Mouse (Mus musculus): ENCODE results near the gene Morc3. TPM values are rescaled to one million over a fixed set of nuclear protein-coding genes. Genes with fewer than 3 reads are reported as not detected.

Morc3 gene
- polyA plus RNA-seq, 1 experiment from 2014 or later = 33.3 TPM

DNA sequence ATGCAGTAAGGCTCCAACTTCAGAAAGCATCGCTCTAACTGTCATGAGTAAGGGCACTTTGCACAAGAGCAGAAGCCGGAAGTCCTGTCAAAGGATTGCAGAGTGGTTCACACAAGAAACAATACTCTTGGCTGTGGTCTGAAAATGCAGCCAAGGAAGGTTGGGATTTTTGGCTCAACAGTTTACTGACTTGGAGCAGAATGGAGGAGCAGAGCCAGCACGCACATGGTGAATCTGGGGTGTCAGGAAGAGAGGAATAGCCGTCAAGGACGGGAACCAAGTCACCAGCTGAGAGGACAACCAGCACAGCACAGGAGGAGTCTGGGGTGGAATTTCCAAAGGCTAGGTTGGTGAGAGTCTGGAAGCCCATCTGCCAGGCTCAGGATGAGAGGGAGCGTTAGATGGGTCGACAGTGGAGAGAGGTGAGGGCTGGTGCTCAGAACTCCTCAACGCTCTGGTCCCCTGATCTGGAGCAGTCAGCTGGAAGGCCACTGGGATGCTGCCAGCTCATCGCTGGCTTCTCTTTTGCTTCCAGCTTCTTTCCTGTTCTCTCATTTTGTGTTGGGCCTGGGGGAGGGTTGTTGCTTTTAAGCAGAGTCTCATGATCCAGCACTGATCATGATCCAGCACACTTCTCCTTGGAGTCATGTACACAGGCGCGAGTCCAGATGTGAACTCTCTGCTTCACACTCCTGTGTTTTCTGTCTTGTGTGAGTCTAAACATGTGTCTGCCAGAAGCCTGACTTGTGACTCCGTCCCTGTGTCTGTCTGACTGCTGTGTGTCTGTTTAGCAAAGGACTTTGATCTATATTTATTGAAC is 34.7 kb upstream of the Morc3 start:
- WGBS = 75% methylated on average over 12 of the region's 12 CpGs
- Histone ChIP-seq H3K9ac (replicated peaks; ENCODE audit: low read length) (no peak overlapping the region), H3K27me3 (ENCODE audit: insufficient read depth, low read length) (no peaks in the 10 kb centered on the region), H3K27ac (ENCODE audit: low read length) (no peak overlapping the region), H3K4me2 (replicated peaks; ENCODE audit: low read depth, low read length) (no peak overlapping the region), H3K4me3 (ENCODE audit: low read length) (no peak overlapping the region), H3K9me3 (ENCODE audit: low read length) (no peaks in the 10 kb centered on the region), H3K36me3 (ENCODE audit: insufficient read depth, low read length) (no peaks in the 10 kb centered on the region; the same call in 1 of the 2 replicates), H3K4me1 (ENCODE audit: insufficient read depth, low read length) (peaks cover 7% of the 10 kb centered on the region)
- no peak for ATAC-seq (ENCODE audit: low FRiP score, low TSS enrichment)

DNA sequence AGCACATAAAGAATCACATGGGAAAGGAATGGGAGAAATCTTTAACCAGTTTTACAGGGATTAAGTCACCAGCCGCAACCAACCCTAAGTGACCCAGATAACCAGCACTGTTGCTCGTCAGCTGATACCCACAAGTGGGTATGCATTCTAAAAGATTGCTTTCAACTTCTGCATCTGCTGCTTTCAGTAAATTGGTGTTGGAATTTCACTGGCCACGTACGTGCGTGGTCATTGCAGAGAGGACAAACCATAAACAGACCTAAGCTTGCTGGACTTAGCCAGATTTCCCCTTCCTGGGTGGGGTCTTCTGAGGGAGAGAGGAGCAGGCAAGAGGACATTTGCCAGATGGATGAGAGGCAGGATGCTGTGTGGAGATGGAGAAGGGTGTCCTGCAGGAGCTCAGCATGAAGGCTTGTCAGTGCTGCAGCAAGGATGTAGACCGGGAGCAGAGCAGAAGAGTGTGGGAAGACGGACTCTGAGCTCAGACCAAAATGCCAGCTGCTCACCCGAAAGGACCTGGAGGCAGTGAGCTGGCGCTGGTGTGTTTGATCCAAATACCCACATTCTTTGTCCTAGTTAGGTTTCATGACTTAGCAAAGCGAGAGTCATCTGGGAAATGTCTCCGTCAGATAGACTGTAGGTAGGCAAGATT is 34.0 kb upstream of the Morc3 start:
- Histone ChIP-seq H3K4me1 (ENCODE audit: insufficient read depth, low read length) (peaks cover 7% of the 10 kb centered on the region), H3K27me3 (ENCODE audit: insufficient read depth, low read length) (no peaks in the 10 kb centered on the region), H3K9ac (replicated peaks; ENCODE audit: low read length) (no peak overlapping the region), H3K36me3 (ENCODE audit: insufficient read depth, low read length) (no peaks in the 10 kb centered on the region; the same call in 1 of the 2 replicates), H3K27ac (ENCODE audit: low read length) (no peak overlapping the region), H3K4me2 (replicated peaks; ENCODE audit: low read depth, low read length) (no peak overlapping the region), H3K9me3 (ENCODE audit: low read length) (no peaks in the 10 kb centered on the region), H3K4me3 (ENCODE audit: low read length) (no peak overlapping the region)
- ATAC-seq (ENCODE audit: low FRiP score, low TSS enrichment) = no peak
- WGBS = 83% methylated on average over 11 of the region's 11 CpGs

- Histone ChIP-seq H3K4me3 (ENCODE audit: low read length) (no peak overlapping the region), H3K4me2 (replicated peaks; ENCODE audit: low read depth, low read length) (no peak overlapping the region), H3K36me3 (ENCODE audit: insufficient read depth, low read length) (no peaks in the 10 kb centered on the region; the same call in 1 of the 2 replicates), H3K9ac (replicated peaks; ENCODE audit: low read length) (no peak overlapping the region), H3K4me1 (ENCODE audit: insufficient read depth, low read length) (peaks cover 7% of the 10 kb centered on the region), H3K9me3 (ENCODE audit: low read length) (no peaks in the 10 kb centered on the region), H3K27me3 (ENCODE audit: insufficient read depth, low read length) (no peaks in the 10 kb centered on the region), H3K27ac (ENCODE audit: low read length) (no peak overlapping the region)
- 75% methylated on average over 5 of the region's 5 CpGs for WGBS
- no peak for ATAC-seq (ENCODE audit: low FRiP score, low TSS enrichment)
These were observed 33.3 kb upstream of the Morc3 start for GRCm38 (mm10) chr16:93798623-93799022.

GRCm38 (mm10) chr16:93799071-93799470 is 32.9 kb upstream of the Morc3 start:
- WGBS = 87% methylated on average over 3 of the region's 3 CpGs
- H3K9ac ChIP-seq (replicated peaks; ENCODE audit: low read length) = no peak overlapping the region
- no peak overlapping the region for H3K4me3 ChIP-seq (ENCODE audit: low read length)
- no peaks in the 10 kb centered on the region for H3K27me3 ChIP-seq (ENCODE audit: insufficient read depth, low read length)
- ATAC-seq (ENCODE audit: low FRiP score, low TSS enrichment) = no peak
- H3K9me3 ChIP-seq (ENCODE audit: low read length) = no peaks in the 10 kb centered on the region
- H3K27ac ChIP-seq (ENCODE audit: low read length) = no peak overlapping the region
- no peak overlapping the region for H3K4me2 ChIP-seq (replicated peaks; ENCODE audit: low read depth, low read length)
- H3K36me3 ChIP-seq (ENCODE audit: insufficient read depth, low read length) = no peaks in the 10 kb centered on the region; the same call in 1 of the 2 replicates
- peaks cover 7% of the 10 kb centered on the region for H3K4me1 ChIP-seq (ENCODE audit: insufficient read depth, low read length)

GRCm38 (mm10) chr16:93799936-93800335 is 32.0 kb upstream of the Morc3 start:
- WGBS = 97% methylated on average over 16 of the region's 16 CpGs
- Histone ChIP-seq H3K27me3 (ENCODE audit: insufficient read depth, low read length) (no peaks in the 10 kb centered on the region), H3K36me3 (ENCODE audit: insufficient read depth, low read length) (no peaks in the 10 kb centered on the region; the same call in 1 of the 2 replicates), H3K4me1 (ENCODE audit: insufficient read depth, low read length) (peaks cover 2% of the 10 kb centered on the region; the same call in 1 of the 2 replicates), H3K9ac (replicated peaks; ENCODE audit: low read length) (no peak overlapping the region), H3K9me3 (ENCODE audit: low read length) (no peaks in the 10 kb centered on the region), H3K27ac (ENCODE audit: low read length) (no peak overlapping the region), H3K4me3 (ENCODE audit: low read length) (no peak overlapping the region), H3K4me2 (replicated peaks; ENCODE audit: low read depth, low read length) (no peak overlapping the region)
- no peak for ATAC-seq (ENCODE audit: low FRiP score, low TSS enrichment)

- Histone ChIP-seq H3K9ac (replicated peaks; ENCODE audit: low read length) (no peak overlapping the region), H3K4me3 (ENCODE audit: low read length) (no peak overlapping the region), H3K9me3 (ENCODE audit: low read length) (peaks cover 11% of the 10 kb centered on the region), H3K36me3 (ENCODE audit: insufficient read depth, low read length) (peaks cover 14% of the 10 kb centered on the region), H3K4me1 (ENCODE audit: insufficient read depth, low read length) (peaks cover 26% of the 10 kb centered on the region), H3K27me3 (ENCODE audit: insufficient read depth, low read length) (no peaks in the 10 kb centered on the region), H3K4me2 (replicated peaks; ENCODE audit: low read depth, low read length) (no peak overlapping the region), H3K27ac (ENCODE audit: low read length) (no peak overlapping the region)
- no peak for ATAC-seq (ENCODE audit: low FRiP score, low TSS enrichment)
- 90% methylated on average over 6 of the region's 6 CpGs for WGBS
These were observed 24.8 kb upstream of the Morc3 start for GRCm38 (mm10) chr16:93807167-93807566.

GRCm38 (mm10) chr16:93807961-93808554 is 23.9 kb upstream of the Morc3 start:
- Histone ChIP-seq H3K4me2 (replicated peaks; ENCODE audit: low read depth, low read length) (no peak overlapping the region), H3K9ac (replicated peaks; ENCODE audit: low read length) (0 out of 2 replicates have a peak overlapping the region, but pooled peaks have one; percentile 8), H3K36me3 (ENCODE audit: insufficient read depth, low read length) (peaks cover 19% of the 10 kb centered on the region), H3K27ac (ENCODE audit: low read length) (peak overlapping the region; percentile 66), H3K4me3 (ENCODE audit: low read length) (no peak overlapping the region), H3K9me3 (ENCODE audit: low read length) (peaks cover 14% of the 10 kb centered on the region), H3K27me3 (ENCODE audit: insufficient read depth, low read length) (no peaks in the 10 kb centered on the region), H3K4me1 (ENCODE audit: insufficient read depth, low read length) (peaks cover 26% of the 10 kb centered on the region)
- peak; percentile 80 for ATAC-seq (ENCODE audit: low FRiP score, low TSS enrichment)
- 6% methylated on average over 8 of the region's 8 CpGs for WGBS

DNA sequence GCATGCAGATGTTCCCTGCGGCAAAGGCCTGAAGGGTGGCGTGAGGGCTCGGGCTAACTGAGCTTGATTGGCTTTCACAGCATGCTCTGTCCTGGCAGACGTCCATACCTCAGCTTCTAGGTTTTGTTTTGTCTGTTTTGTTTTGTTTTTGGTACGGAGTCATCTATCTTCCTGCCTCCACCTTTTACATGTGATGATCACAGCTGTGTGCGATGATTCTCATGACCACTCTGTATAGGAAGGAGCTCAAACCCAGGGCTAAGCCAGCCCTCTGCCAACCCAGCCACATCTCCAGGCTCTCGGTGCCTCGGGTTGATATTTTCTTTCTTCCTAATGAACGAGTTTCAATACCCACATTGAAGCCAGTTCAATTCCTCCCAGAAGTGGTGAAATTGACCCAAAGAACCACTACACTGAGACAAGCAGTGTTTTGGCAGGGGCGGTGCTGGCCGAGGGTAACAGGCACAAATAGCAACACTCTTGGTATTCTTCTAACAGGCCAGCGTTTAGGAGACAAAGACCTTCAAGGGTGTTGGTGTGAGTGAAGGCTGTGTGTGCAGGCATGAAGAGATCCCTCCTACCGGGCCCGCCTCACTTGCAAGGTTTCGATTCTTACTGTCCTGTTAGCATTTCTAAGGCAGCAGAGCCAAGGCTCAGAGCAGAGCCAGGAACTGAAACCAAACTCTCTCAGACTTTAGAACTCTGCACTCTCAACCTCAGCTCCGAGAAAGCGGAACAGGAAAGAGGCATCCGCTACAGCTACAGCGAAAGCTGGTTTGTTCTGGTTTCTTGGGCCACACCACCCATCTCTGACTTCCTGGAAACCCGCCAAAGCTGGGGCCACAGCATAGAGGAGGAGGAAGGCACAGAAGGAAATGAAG is 15.8 kb upstream of the Morc3 start:
- H3K36me3 ChIP-seq (ENCODE audit: insufficient read depth, low read length) = peaks cover 12% of the 10 kb centered on the region
- peak; percentile 55 for ATAC-seq (ENCODE audit: low FRiP score, low TSS enrichment)
- H3K9me3 ChIP-seq (ENCODE audit: low read length) = peaks cover 13% of the 10 kb centered on the region
- no peaks in the 10 kb centered on the region for H3K27me3 ChIP-seq (ENCODE audit: insufficient read depth, low read length)
- WGBS = 48% methylated on average over 20 of the region's 20 CpGs
- peak overlapping the region; percentile 24; the same call in 1 of the 2 replicates for H3K9ac ChIP-seq (replicated peaks; ENCODE audit: low read length)
- H3K27ac ChIP-seq (ENCODE audit: low read length) = peak overlapping the region; percentile 88
- no peak overlapping the region for H3K4me3 ChIP-seq (ENCODE audit: low read length)
- peak overlapping the region; percentile 14 for H3K4me2 ChIP-seq (replicated peaks; ENCODE audit: low read depth, low read length)
- H3K4me1 ChIP-seq (ENCODE audit: insufficient read depth, low read length) = peaks cover 30% of the 10 kb centered on the region

DNA sequence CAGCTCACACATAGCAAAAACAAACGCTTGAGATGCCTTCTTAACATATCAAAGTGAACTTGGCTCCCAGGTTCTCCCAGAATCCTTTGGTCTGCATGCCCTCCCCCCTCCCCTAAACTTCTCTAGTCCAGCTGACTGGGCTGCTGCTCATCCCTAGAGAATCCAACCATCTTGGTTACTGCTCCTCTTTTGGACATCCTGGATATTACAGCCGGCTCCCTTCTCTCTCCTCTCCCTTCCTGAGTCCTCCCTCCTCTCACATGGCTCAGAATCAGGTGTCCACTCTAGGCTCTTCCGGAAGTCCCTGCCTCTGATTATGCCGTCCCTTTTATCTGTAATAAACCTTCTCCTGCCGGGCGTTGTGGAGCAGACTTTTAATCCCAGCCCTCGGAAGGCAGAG is 15.1 kb upstream of the Morc3 start:
- ATAC-seq (ENCODE audit: low FRiP score, low TSS enrichment) = peak; percentile 49
- Histone ChIP-seq H3K36me3 (ENCODE audit: insufficient read depth, low read length) (peaks cover 6% of the 10 kb centered on the region; the same call in 1 of the 2 replicates), H3K4me3 (ENCODE audit: low read length) (no peak overlapping the region), H3K9me3 (ENCODE audit: low read length) (peaks cover 8% of the 10 kb centered on the region), H3K27me3 (ENCODE audit: insufficient read depth, low read length) (no peaks in the 10 kb centered on the region), H3K4me1 (ENCODE audit: insufficient read depth, low read length) (peaks cover 30% of the 10 kb centered on the region), H3K27ac (ENCODE audit: low read length) (peak overlapping the region; percentile 88), H3K9ac (replicated peaks; ENCODE audit: low read length) (no peak overlapping the region), H3K4me2 (replicated peaks; ENCODE audit: low read depth, low read length) (no peak overlapping the region; the same call in 1 of the 2 replicates)
- WGBS = 49% methylated on average over 7 of the region's 7 CpGs
